Mouse (Mus musculus) bone marrow, adult 2 months (tissue): ENCODE measurements around the gene Ltb4r2.

Experiments
- CTCF ChIP-seq: fragments of 200-500 bp; IDR thresholded peaks from 2 replicates; pipeline ENCODE4 v1.5.1; 2011; ENCODE audit warnings: low read length, control low read depth; ENCODE audit not compliant: control insufficient read depth, insufficient read depth
- POLR2A ChIP-seq: fragments of 200-500 bp; IDR thresholded peaks from 2 replicates; pipeline ENCODE4 v1.6.1; 2011; ENCODE audit warnings: low read depth, mild to moderate bottlenecking, control low read depth, low read length, borderline replicate concordance; ENCODE audit not compliant: control insufficient read depth

DNA sequence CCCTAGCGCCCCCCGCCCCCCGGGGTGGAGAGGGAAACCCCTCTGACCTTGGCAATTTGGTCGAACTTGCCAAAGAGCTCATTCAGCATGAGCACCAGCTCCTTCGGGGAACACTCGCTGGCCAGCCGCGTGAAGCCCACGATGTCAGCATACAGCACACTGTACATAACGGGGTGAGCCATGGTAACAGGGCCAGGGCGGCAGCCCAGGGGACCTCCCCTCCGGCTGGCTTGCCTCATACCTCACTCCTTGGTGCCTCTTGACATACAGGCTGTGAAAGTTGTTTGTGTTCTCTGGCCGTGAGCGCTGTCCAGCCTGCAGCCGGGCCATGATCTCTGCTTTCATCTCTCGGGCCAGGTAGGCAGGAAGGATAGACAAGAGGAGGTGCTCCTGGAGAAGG is 18.4 kb downstream of the Ltb4r2 start:
- no peak for TF ChIP-seq CTCF
- no peak for TF ChIP-seq POLR2A
